Mouse (Mus musculus) kidney, embryonic 15.5 days (tissue): ENCODE data around the gene C130050O18Rik. TPM values are rescaled to one million over a fixed set of nuclear protein-coding genes. Genes with fewer than 3 reads are reported as not detected.

Source experiments
- ATAC-seq: fragments of 200-750 bp; cut with Nextera tagmentation; replicated peaks from 2 replicates; pipeline ENCODE4 v1.8.0; 2017; ENCODE audit warnings: moderate TSS enrichment; ENCODE audit not compliant: low FRiP score
- H3K27ac ChIP-seq: fragments of 300-500 bp; sonication (generic); 2 replicates; pipeline ENCODE4 v1.5.1; 2015; ENCODE audit warnings: mild to moderate bottlenecking, inconsistent platforms
- H3K27me3 ChIP-seq: fragments of 300-500 bp; sonication (generic); 2 replicates; pipeline ENCODE4 v1.6.1; 2015; ENCODE audit warnings: inconsistent platforms
- H3K36me3 ChIP-seq: fragments of 300-500 bp; sonication (generic); 2 replicates; pipeline ENCODE4 v1.6.1; 2015; ENCODE audit warnings: inconsistent platforms
- H3K4me1 ChIP-seq: fragments of 300-500 bp; sonication (generic); 2 replicates; pipeline ENCODE4 v1.6.1; 2015; ENCODE audit warnings: inconsistent platforms
- H3K4me2 ChIP-seq: fragments of 300-500 bp; sonication (generic); 2 replicates; pipeline ENCODE4 v1.6.1; 2015; ENCODE audit warnings: moderate library complexity, mild to moderate bottlenecking, inconsistent platforms
- H3K4me3 ChIP-seq: fragments of 300-500 bp; sonication (generic); replicated peaks from 2 replicates; pipeline ENCODE4 v1.5.1; 2015; ENCODE audit warnings: mild to moderate bottlenecking, inconsistent platforms
- H3K9ac ChIP-seq: fragments of 300-500 bp; sonication (generic); 2 replicates; pipeline ENCODE4 v1.6.1; 2015; ENCODE audit warnings: mild to moderate bottlenecking, inconsistent platforms
- H3K9me3 ChIP-seq: fragments of 300-500 bp; sonication (generic); replicated peaks from 2 replicates; pipeline ENCODE4 v1.6.1; 2016; ENCODE audit warnings: inconsistent platforms
- WGBS: fragments of 180-500 bp; shearing (Covaris S2); methylation state at CpG from one replicate; pipeline ENCODE4 v1.1.7; 2015; ENCODE audit warnings: mixed read lengths; 5-methylcytosine and 5-hydroxymethylcytosine counted together
- polyA plus RNA-seq: library from polyadenylated mRNA; unstranded; fragments of >200 nt; fragmentation: Nextera tagmentation; extraction: Ambion mirVana; gene quantifications from 2 replicates; pipeline ENCODE4 v1.2.1, GENCODE M21; 2015

C130050O18Rik gene
- 0.60 and 1.2 TPM in 2 replicates for polyA plus RNA-seq

- Histone ChIP-seq H3K27ac (peak within 1 kb of the TSS; percentile 14; the same call in 1 of the 2 replicates), H3K27me3 (no peaks in the 10 kb centered on the region), H3K4me1 (peaks cover 45% of the 10 kb centered on the region), H3K36me3 (no peaks in the 10 kb centered on the region), H3K9ac (no peak within 1 kb of the TSS), H3K4me3 (no peak within 1 kb of the TSS), H3K9me3 (no peaks in the 10 kb centered on the region), H3K4me2 (no peak within 1 kb of the TSS)
- ATAC-seq, result no peak
- WGBS, result 79% methylated on average over 6 of the region's 6 CpGs
These were observed at the start of gene C130050O18Rik for GRCm38 (mm10) chr5:139404801-139405401. Gene C130050O18Rik (plus strand): TSS chr5:139405280.

DNA sequence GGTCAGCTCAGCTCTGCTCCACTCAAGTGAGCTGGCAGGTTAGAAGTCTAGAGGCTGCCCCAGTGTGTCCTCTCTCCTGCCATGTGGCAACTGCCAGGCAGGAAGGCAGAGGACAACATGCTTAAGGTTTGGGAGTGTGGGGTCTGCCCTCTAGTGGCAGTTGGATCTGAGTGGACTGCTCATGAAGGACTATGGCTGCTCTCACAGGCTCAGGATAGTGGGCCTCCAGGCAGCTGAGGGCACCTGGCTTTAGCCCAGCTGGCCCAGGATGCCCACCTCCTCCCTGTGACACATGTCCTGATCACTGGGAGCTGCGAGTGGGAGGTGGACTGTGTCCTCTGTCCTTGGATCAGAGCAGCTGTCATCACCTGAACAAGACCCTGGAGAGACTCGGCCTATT is 46.4 kb upstream of the C130050O18Rik start:
- Histone ChIP-seq H3K36me3 (peaks cover 14% of the 10 kb centered on the region; the same call in 1 of the 2 replicates), H3K27me3 (no peaks in the 10 kb centered on the region), H3K4me3 (no peak overlapping the region), H3K9me3 (no peaks in the 10 kb centered on the region), H3K4me2 (no peak overlapping the region), H3K9ac (no peak overlapping the region), H3K27ac (no peak overlapping the region), H3K4me1 (peaks cover 12% of the 10 kb centered on the region; the same call in 1 of the 2 replicates)
- no peak for ATAC-seq
- 72% methylated on average over 2 of the region's 2 CpGs for WGBS

GRCm38 (mm10) chr5:139359244-139359643 is 45.8 kb upstream of the C130050O18Rik start:
- no peak overlapping the region for H3K9ac ChIP-seq
- H3K9me3 ChIP-seq, result no peaks in the 10 kb centered on the region
- no peak overlapping the region for H3K4me3 ChIP-seq
- peaks cover 14% of the 10 kb centered on the region; the same call in 1 of the 2 replicates for H3K36me3 ChIP-seq
- no peaks in the 10 kb centered on the region for H3K27me3 ChIP-seq
- ATAC-seq, result no peak
- peaks cover 13% of the 10 kb centered on the region for H3K4me1 ChIP-seq
- no peak overlapping the region for H3K27ac ChIP-seq
- 93% methylated on average over 5 of the region's 5 CpGs for WGBS
- H3K4me2 ChIP-seq, result no peak overlapping the region

GRCm38 (mm10) chr5:139363858-139364257 is 41.2 kb upstream of the C130050O18Rik start:
- 72% methylated on average over 7 of the region's 7 CpGs for WGBS
- Histone ChIP-seq H3K4me3 (no peak overlapping the region), H3K4me1 (peaks cover 17% of the 10 kb centered on the region), H3K27me3 (no peaks in the 10 kb centered on the region), H3K27ac (no peak overlapping the region), H3K36me3 (peaks cover 14% of the 10 kb centered on the region; the same call in 1 of the 2 replicates), H3K4me2 (no peak overlapping the region), H3K9ac (no peak overlapping the region), H3K9me3 (no peaks in the 10 kb centered on the region)
- ATAC-seq, result no peak

- Histone ChIP-seq H3K4me1 (peaks cover 21% of the 10 kb centered on the region), H3K4me2 (peak overlapping the region; percentile 4; the same call in 1 of the 2 replicates), H3K9me3 (no peaks in the 10 kb centered on the region), H3K36me3 (peaks cover 14% of the 10 kb centered on the region; the same call in 1 of the 2 replicates), H3K27ac (peak overlapping the region; percentile 59), H3K27me3 (no peaks in the 10 kb centered on the region), H3K9ac (no peak overlapping the region), H3K4me3 (no peak overlapping the region)
- 25% methylated on average over 12 of the region's 12 CpGs for WGBS
- peak; percentile 76 for ATAC-seq
These were observed 40.7 kb upstream of the C130050O18Rik start for GRCm38 (mm10) chr5:139364260-139364910.

DNA sequence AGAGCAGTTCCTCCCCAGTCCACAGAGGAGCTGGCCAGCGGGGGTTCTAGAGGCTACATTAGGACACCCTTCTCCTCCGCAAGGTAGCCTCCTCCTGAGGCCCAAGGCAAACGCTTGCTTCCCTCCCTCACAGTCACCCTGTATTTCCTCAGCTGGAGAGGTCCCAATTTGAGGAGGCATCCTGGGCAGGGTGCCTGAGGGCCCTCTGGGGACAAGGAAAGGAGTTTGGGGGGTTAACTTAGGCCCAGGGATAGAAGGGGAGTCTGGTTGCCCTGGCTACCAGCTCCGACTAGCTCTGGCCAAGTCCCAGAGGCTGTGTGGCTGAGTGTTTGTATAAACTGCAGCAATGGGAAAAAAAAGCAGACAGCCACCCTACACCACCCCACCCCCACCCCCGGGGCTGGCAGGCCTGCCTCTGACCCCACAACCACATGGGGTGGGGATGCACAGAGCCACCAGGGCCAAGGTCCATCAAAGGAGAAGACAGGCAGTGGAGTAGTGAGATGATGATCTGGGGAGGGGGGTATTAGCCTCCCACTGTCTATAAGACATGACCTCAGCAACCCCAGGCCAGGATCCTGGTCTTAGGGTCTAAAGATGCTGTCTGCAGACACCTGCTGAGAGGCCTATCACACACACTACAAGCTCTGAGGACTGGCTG is 40.0 kb upstream of the C130050O18Rik start:
- no peak overlapping the region for H3K9ac ChIP-seq
- H3K27me3 ChIP-seq, result no peaks in the 10 kb centered on the region
- no peak overlapping the region for H3K4me3 ChIP-seq
- peak overlapping the region; percentile 59 for H3K27ac ChIP-seq
- 30% methylated on average over 5 of the region's 5 CpGs for WGBS
- peak overlapping the region; percentile 4; the same call in 1 of the 2 replicates for H3K4me2 ChIP-seq
- peak; percentile 22; the same call in 1 of the 2 replicates for ATAC-seq
- no peaks in the 10 kb centered on the region for H3K9me3 ChIP-seq
- H3K4me1 ChIP-seq, result peaks cover 27% of the 10 kb centered on the region
- peaks cover 9% of the 10 kb centered on the region; the same call in 1 of the 2 replicates for H3K36me3 ChIP-seq

GRCm38 (mm10) chr5:139365827-139366226 is 39.3 kb upstream of the C130050O18Rik start:
- Histone ChIP-seq H3K27ac (no peak overlapping the region), H3K27me3 (no peaks in the 10 kb centered on the region), H3K4me3 (no peak overlapping the region), H3K4me2 (no peak overlapping the region), H3K9ac (no peak overlapping the region), H3K4me1 (peaks cover 35% of the 10 kb centered on the region), H3K9me3 (no peaks in the 10 kb centered on the region), H3K36me3 (peaks cover 5% of the 10 kb centered on the region; the same call in 1 of the 2 replicates)
- no peak for ATAC-seq
- WGBS, result 86% methylated on average over 1 of the region's 1 CpGs

GRCm38 (mm10) chr5:139366484-139366883 is 38.6 kb upstream of the C130050O18Rik start:
- Histone ChIP-seq H3K9me3 (no peaks in the 10 kb centered on the region), H3K36me3 (peaks cover 4% of the 10 kb centered on the region; the same call in 1 of the 2 replicates), H3K27me3 (no peaks in the 10 kb centered on the region), H3K4me1 (peaks cover 42% of the 10 kb centered on the region), H3K9ac (no peak overlapping the region), H3K4me2 (no peak overlapping the region), H3K4me3 (no peak overlapping the region), H3K27ac (no peak overlapping the region)
- ATAC-seq, result no peak
- WGBS, result 84% methylated on average over 11 of the region's 11 CpGs

- H3K27me3 ChIP-seq, result no peaks in the 10 kb centered on the region
- no peak for ATAC-seq
- WGBS, result 86% methylated on average over 4 of the region's 4 CpGs
These were observed 37.1 kb upstream of the C130050O18Rik start for GRCm38 (mm10) chr5:139367884-139368458.

GRCm38 (mm10) chr5:139368638-139369320 is 36.3 kb upstream of the C130050O18Rik start:
- Histone ChIP-seq H3K9me3 (no peaks in the 10 kb centered on the region), H3K36me3 (no peaks in the 10 kb centered on the region), H3K27ac (0 out of 2 replicates have a peak overlapping the region, but pooled peaks have one; percentile 18), H3K4me2 (no peak overlapping the region), H3K9ac (no peak overlapping the region), H3K4me1 (peaks cover 61% of the 10 kb centered on the region), H3K27me3 (no peaks in the 10 kb centered on the region), H3K4me3 (no peak overlapping the region)
- WGBS, result 72% methylated on average over 11 of the region's 11 CpGs
- no peak for ATAC-seq

More at GRCm38 (mm10) chr5:139367884-139368458, 37.1 kb upstream of the C130050O18Rik start:
- H3K9me3 ChIP-seq, result no peaks in the 10 kb centered on the region
- peaks cover 55% of the 10 kb centered on the region for H3K4me1 ChIP-seq
- no peak overlapping the region for H3K4me2 ChIP-seq
- H3K36me3 ChIP-seq, result peaks cover 1% of the 10 kb centered on the region; the same call in 1 of the 2 replicates
- H3K9ac ChIP-seq, result no peak overlapping the region
- H3K4me3 ChIP-seq, result no peak overlapping the region
- no peak overlapping the region for H3K27ac ChIP-seq

DNA sequence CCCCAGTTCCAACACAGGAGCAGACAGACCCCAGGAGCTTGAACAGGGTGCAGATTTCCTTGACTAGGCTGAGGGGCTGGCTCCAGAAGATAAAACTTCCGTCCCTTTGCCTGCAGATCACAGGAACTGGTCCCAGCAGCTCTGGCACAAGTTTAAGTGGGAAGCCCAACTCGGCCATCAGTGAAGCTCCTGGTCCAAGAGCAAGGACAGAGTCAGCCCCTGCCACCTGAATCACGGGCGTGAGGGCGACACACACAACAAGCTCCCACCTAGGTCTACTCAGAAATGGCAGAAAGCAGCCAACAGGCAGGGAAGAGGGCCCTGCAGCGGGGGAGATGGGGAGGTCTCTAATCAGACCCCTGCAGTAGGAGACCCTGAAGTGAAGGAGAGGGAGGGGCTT is 34.7 kb upstream of the C130050O18Rik start:
- Histone ChIP-seq H3K27ac (no peak overlapping the region), H3K9ac (no peak overlapping the region)
- 85% methylated on average over 6 of the region's 6 CpGs for WGBS

More for the DNA sequence above, 34.7 kb upstream of the C130050O18Rik start:
- Histone ChIP-seq H3K9me3 (no peaks in the 10 kb centered on the region), H3K4me2 (no peak overlapping the region), H3K4me3 (no peak overlapping the region), H3K4me1 (peaks cover 59% of the 10 kb centered on the region), H3K36me3 (no peaks in the 10 kb centered on the region), H3K27me3 (no peaks in the 10 kb centered on the region)
- no peak for ATAC-seq
